Mouse (Mus musculus) gastrocnemius, adult 8-10 months (tissue): ENCODE data around the gene Gm14743. TPM values are rescaled to one million over a fixed set of nuclear protein-coding genes. Genes with fewer than 3 reads are reported as not detected.
"Not testable (repeated sequence)": the region's sequence is repeated elsewhere in the genome, so short reads cannot be mapped to it uniquely, and the experiment has no call there.

Experiments
- DNase-seq, 2 experiments: peaks; one replicate each; pipeline ENCODE4 v3.0.0; 2022; ENCODE audit warnings: low spot score in 2 of 2
- total RNA-seq, 4 experiments: library from RNA; stranded (reverse); gene quantifications; 2 replicates each; pipeline ENCODE4 v1.2.4; 2022

Gm14743 gene
- total RNA-seq, result not detected

DNA sequence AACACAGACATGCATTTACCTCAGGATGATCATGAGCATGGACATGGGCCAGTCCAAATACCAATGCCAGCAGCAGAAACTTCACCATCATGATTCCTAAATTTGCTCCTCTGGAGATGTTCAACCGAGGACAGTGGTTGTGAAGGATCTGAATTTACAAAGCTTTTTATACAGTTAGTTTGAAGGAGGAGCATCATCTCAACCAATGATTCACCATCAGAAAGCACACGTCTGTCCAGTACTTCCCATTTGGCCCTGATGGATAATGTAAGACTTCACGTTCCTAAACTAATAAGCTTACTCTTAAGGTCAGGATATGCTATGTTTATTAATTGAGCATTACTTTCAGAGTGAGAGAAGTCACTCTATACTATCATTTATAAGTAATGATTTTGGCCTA, at the start of gene Gm14743:
TSS of gene Gm14743 (minus strand) at position 101 of the 400 bp plus-strand sequence.
- DNase-seq, result not testable (repeated sequence)

DNA sequence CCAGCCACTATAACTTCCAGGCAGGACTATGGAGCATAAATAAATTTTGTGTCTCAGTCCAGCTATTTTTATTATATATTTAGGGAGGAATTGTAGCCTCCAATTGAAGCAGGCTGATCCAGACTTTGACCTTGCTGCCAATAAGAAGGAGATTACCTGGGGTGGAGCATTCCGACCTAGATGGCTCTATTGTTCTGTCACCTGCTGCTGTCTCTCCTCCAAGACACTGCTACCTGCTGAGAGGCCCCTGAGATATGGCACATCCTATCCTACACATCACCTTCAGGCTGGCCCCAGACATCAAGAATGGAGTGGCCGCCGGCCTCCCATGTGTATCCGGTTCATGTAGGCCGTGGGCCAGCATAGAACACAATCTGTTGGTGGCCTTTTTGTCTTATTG, 42.9 kb downstream of the Gm14743 start:
- DNase-seq, result no peak

DNA sequence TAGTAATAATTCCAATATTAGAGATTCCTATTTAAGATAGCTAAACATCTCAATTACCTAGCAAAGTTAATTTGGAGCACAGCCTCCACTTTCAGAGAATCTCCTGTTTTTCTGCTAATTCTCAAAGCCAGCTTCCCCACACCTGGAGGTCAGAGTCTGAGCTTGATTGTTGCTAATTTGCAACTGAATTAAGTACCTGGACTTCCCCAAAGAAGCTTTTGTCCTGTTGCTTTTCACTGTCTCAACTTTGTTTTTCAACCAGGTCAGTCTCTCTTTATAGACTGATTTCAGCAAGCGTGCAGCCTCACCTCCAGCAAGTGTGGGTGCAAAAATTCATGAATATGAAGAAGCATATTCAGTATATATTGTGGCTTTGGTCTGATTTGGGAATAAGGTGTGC, 43.5 kb downstream of the Gm14743 start:
- not testable (repeated sequence) for DNase-seq

Other genes starting within 250 kb of the Gm14743 start
- gene Obp1a, start 154.5 kb downstream of the Gm14743 start, total RNA-seq, result not detected
- not detected for gene Gm5938, start 120.5 kb downstream of the Gm14743 start, total RNA-seq
- not detected for gene Obp1b, start 59.1 kb downstream of the Gm14743 start, total RNA-seq
- gene 4930480E11Rik, start 123.7 kb upstream of the Gm14743 start, total RNA-seq, result not detected